Mouse (Mus musculus): Measurements from ENCODE around the gene Myo1h. TPM values are rescaled to one million over a fixed set of nuclear protein-coding genes. Genes with fewer than 3 reads are reported as not detected.

The Myo1h gene
- polyA plus RNA-seq, 1 experiment = not detected

GRCm38 (mm10) chr5:114368803-114369496, 80.0 kb downstream of the Myo1h start:
- Histone ChIP-seq H3K4me3 (replicated peaks) (no peak overlapping the region), H3K27me3 (ENCODE audit: control insufficient read depth) (no peaks in the 10 kb centered on the region), H3K36me3 (ENCODE audit: control insufficient read depth) (peaks cover 89% of the 10 kb centered on the region), H3K4me1 (ENCODE audit: control insufficient read depth) (peaks cover 39% of the 10 kb centered on the region), H3K9me3 (ENCODE audit: control insufficient read depth, low read length) (no peaks in the 10 kb centered on the region)
- TF ChIP-seq TAL1 (IDR thresholded peaks at IDR 0.05; ENCODE audit: low read length) = no peak
- TF ChIP-seq GATA1 (IDR thresholded peaks at IDR 0.05; ENCODE audit: low read length) = no peak

- H3K36me3 ChIP-seq (ENCODE audit: control insufficient read depth) = peaks cover 92% of the 10 kb centered on the region
- no peaks in the 10 kb centered on the region for H3K27me3 ChIP-seq (ENCODE audit: control insufficient read depth)
- peaks cover 49% of the 10 kb centered on the region for H3K4me1 ChIP-seq (ENCODE audit: control insufficient read depth)
- no peak overlapping the region for H3K4me3 ChIP-seq (replicated peaks)
- TF ChIP-seq TAL1 (IDR thresholded peaks at IDR 0.05; ENCODE audit: low read length) (no peak), GATA1 (IDR thresholded peaks at IDR 0.05; ENCODE audit: low read length) (no peak)
- H3K9me3 ChIP-seq (ENCODE audit: control insufficient read depth, low read length) = no peaks in the 10 kb centered on the region
These were observed 81.0 kb downstream of the Myo1h start for GRCm38 (mm10) chr5:114369921-114370320.

DNA sequence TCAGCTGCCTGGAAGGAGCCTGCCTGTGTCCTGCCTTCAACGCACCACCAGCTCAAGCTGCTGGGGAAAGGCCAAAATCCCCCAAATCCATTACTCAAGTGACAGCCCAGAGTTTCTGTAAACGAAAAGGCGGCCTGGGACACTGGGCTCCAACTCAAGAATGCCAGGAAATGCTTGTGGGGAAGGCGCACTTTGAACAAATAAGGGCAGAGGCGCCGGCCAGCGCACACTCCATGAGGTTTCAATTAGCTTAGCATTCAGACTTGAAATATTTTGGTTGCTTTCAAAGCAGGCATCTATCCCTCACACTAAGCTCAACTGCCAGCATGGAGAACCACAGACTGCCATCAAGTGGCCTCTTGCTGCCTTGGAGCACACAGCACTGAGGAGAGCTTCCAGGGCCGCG, 81.4 kb downstream of the Myo1h start:
- peaks cover 53% of the 10 kb centered on the region for H3K4me1 ChIP-seq (ENCODE audit: control insufficient read depth)
- H3K27me3 ChIP-seq (ENCODE audit: control insufficient read depth) = no peaks in the 10 kb centered on the region
- H3K4me3 ChIP-seq (replicated peaks) = no peak overlapping the region
- TF ChIP-seq GATA1 (IDR thresholded peaks at IDR 0.05; ENCODE audit: low read length) (no peak), TAL1 (IDR thresholded peaks at IDR 0.05; ENCODE audit: low read length) (no peak)
- no peaks in the 10 kb centered on the region for H3K9me3 ChIP-seq (ENCODE audit: control insufficient read depth, low read length)
- peaks cover 91% of the 10 kb centered on the region for H3K36me3 ChIP-seq (ENCODE audit: control insufficient read depth)

DNA sequence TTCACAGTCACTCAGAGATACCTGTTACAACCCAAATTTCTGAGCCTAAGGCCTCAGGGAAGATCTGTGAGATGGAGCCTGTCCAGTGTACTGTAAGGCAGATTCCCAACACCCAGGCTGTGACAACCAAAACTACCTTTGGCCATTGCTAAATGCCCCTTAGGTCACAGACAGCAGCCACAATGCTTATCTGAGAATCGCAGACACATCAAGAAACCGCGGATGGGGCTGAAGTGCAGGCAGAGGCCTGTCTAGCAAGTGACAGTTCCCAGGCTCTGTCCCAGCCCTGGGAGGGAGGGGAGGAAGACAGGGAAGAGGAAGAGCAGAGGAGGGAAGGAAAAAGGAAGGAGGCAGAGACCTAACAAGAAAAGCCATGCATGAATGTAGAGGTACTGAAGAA, 82.4 kb downstream of the Myo1h start:
- Histone ChIP-seq H3K9me3 (ENCODE audit: control insufficient read depth, low read length) (no peaks in the 10 kb centered on the region), H3K4me3 (replicated peaks) (no peak overlapping the region), H3K27me3 (ENCODE audit: control insufficient read depth) (no peaks in the 10 kb centered on the region), H3K4me1 (ENCODE audit: control insufficient read depth) (peaks cover 59% of the 10 kb centered on the region), H3K36me3 (ENCODE audit: control insufficient read depth) (peaks cover 88% of the 10 kb centered on the region)
- TF ChIP-seq GATA1 (IDR thresholded peaks at IDR 0.05; ENCODE audit: low read length) = no peak
- TF ChIP-seq TAL1 (IDR thresholded peaks at IDR 0.05; ENCODE audit: low read length) = no peak

GRCm38 (mm10) chr5:114371731-114372473, 82.9 kb downstream of the Myo1h start:
- Histone ChIP-seq H3K27me3 (ENCODE audit: control insufficient read depth) (no peaks in the 10 kb centered on the region), H3K9me3 (ENCODE audit: control insufficient read depth, low read length) (no peaks in the 10 kb centered on the region), H3K4me3 (replicated peaks) (no peak overlapping the region), H3K36me3 (ENCODE audit: control insufficient read depth) (peaks cover 82% of the 10 kb centered on the region), H3K4me1 (ENCODE audit: control insufficient read depth) (peaks cover 60% of the 10 kb centered on the region)
- TF ChIP-seq GATA1 (IDR thresholded peaks at IDR 0.05; ENCODE audit: low read length) = no peak

GRCm38 (mm10) chr5:114372565-114372964, 83.6 kb downstream of the Myo1h start:
- peaks cover 75% of the 10 kb centered on the region for H3K36me3 ChIP-seq (ENCODE audit: control insufficient read depth)
- peaks cover 65% of the 10 kb centered on the region for H3K4me1 ChIP-seq (ENCODE audit: control insufficient read depth)
- no peaks in the 10 kb centered on the region for H3K27me3 ChIP-seq (ENCODE audit: control insufficient read depth)
- no peaks in the 10 kb centered on the region for H3K9me3 ChIP-seq (ENCODE audit: control insufficient read depth, low read length)
- no peak overlapping the region for H3K4me3 ChIP-seq (replicated peaks)
- TF ChIP-seq TAL1 (IDR thresholded peaks at IDR 0.05; ENCODE audit: low read length) = no peak
- no peak for TF ChIP-seq GATA1 (IDR thresholded peaks at IDR 0.05; ENCODE audit: low read length)

GRCm38 (mm10) chr5:114373174-114373573, 84.2 kb downstream of the Myo1h start:
- no peak overlapping the region for H3K4me3 ChIP-seq (replicated peaks)
- TF ChIP-seq GATA1 (IDR thresholded peaks at IDR 0.05; ENCODE audit: low read length) (no peak), TAL1 (IDR thresholded peaks at IDR 0.05; ENCODE audit: low read length) (no peak)
- H3K4me1 ChIP-seq (ENCODE audit: control insufficient read depth) = peaks cover 72% of the 10 kb centered on the region
- no peaks in the 10 kb centered on the region for H3K27me3 ChIP-seq (ENCODE audit: control insufficient read depth)
- no peaks in the 10 kb centered on the region for H3K9me3 ChIP-seq (ENCODE audit: control insufficient read depth, low read length)
- H3K36me3 ChIP-seq (ENCODE audit: control insufficient read depth) = peaks cover 69% of the 10 kb centered on the region

- TF ChIP-seq GATA1 (IDR thresholded peaks at IDR 0.05; ENCODE audit: low read length) (no peak), TAL1 (IDR thresholded peaks at IDR 0.05; ENCODE audit: low read length) (no peak)
These were observed 84.6 kb downstream of the Myo1h start for GRCm38 (mm10) chr5:114373581-114373980.

DNA sequence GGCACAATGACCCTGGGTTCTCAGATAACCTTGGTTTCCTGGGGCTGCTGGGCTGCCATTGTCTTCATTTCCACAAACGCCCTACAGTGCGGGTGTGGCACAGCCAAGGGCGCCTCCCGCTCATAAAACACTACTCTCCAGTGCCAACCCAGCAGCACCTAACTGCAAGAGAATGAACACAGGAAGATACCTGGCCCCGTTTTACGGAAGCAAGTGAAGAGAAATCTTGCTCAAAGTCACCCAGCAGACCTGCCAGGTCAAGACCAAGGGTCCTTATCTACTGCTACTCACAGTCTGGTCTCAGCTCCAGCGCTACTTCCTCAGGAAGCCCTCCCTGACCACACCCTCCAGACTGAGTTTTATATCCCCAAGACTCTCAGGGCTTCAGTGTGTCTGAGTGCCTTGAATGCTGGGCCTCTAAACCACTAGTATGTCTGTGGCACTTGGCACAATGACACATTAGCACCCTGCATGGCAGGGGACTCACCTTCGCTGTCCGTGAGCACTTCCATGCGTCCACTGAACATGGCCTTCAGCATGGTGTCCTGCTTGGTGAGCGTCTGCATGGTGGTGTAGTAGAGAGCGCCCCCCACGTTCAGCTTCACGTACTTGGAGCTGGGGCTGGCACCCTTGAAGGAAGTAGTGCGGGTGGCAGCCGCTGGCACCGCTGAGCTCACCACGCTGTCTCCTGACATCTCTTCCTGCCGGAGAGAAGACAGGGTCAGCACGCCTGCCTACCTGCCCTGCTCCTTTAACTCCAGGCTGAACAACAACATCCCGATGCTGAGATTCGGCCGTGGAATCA, 85.6 kb downstream of the Myo1h start:
- H3K36me3 ChIP-seq (ENCODE audit: control insufficient read depth) = peaks cover 55% of the 10 kb centered on the region
- TF ChIP-seq TAL1 (IDR thresholded peaks at IDR 0.05; ENCODE audit: low read length) = no peak
- TF ChIP-seq GATA1 (IDR thresholded peaks at IDR 0.05; ENCODE audit: low read length) = no peak
- peaks cover 86% of the 10 kb centered on the region for H3K4me1 ChIP-seq (ENCODE audit: control insufficient read depth)
- no peaks in the 10 kb centered on the region for H3K9me3 ChIP-seq (ENCODE audit: control insufficient read depth, low read length)
- H3K27me3 ChIP-seq (ENCODE audit: control insufficient read depth) = no peaks in the 10 kb centered on the region
- peak overlapping the region; percentile 17 for H3K4me3 ChIP-seq (replicated peaks)

More at GRCm38 (mm10) chr5:114373581-114373980, 84.6 kb downstream of the Myo1h start:
- Histone ChIP-seq H3K9me3 (ENCODE audit: control insufficient read depth, low read length) (no peaks in the 10 kb centered on the region), H3K27me3 (ENCODE audit: control insufficient read depth) (no peaks in the 10 kb centered on the region), H3K36me3 (ENCODE audit: control insufficient read depth) (peaks cover 65% of the 10 kb centered on the region), H3K4me3 (replicated peaks) (no peak overlapping the region), H3K4me1 (ENCODE audit: control insufficient read depth) (peaks cover 76% of the 10 kb centered on the region)
